Mouse (Mus musculus): ENCODE measurements at regions not wholly inside any gene's neighbourhood (a gene's known extent, or its start where the extent isn't known, plus 50 kb on each side); places are given as distances from the start of the nearest gene placed in this dataset.
A peak's percentile ranks its signal among the peaks of the same experiment; 100 is the strongest.

DNA sequence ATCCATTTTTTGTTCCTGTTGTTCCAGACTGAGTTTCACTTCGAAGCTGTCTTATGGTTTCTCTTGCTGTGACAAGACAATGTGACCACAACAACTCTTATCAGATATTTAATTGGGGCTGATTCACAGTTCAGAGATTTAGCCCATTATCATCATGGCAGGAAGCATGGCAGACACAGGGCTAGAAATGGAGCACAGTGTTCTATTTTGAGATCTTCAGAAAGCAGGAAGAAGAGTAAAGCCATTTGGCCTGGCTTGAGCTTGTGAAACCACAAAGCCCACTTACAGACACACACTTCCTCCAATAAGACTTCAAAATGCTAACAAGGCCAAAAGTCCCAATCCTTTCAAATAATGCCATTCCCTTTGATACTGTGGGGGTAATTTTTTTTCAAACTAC, 670.4 kb upstream of the Cdh12 start:
- no peak for DNase-seq (ENCODE audit: low read depth, low spot score)

DNA sequence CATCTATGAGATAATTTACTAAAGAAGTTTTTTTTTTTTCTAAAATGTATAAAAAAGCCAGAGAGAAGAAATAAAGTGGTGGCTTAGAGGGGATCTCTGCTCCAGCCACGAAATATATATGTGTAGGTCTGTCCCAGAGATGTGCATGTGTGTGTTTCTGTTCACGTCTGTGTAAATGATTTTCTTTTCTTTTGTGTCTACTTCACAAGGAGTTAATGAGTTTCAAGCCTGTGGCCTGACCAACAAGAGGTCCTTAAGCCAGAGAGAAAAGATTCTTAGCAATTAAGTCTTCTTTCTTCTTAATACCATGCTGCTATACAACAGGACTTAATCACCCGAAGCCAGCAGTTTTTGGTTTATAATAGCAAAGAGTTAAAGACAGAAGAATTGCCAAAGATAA, 665.2 kb upstream of the Cdh12 start:
- no peak for DNase-seq (ENCODE audit: low read depth, low spot score)

DNA sequence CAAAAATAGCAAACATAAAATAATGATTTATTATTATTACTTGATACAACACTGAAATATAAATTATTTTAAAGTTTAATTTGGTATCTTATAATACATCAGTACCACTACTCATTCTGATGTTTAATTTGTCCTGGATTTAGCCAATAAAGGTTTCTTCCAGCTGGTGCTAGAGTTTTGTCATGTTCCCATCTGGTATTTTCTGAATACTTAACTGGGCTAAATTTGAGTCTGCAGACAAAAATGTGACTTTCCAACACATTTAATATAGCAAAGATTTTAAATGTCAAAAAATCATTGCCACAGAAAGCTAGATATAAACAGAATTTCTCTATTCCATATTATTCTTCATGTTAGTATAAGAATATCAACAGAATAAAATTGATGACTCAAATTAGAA, 642.1 kb upstream of the Cdh12 start:
- no peak for DNase-seq (ENCODE audit: low read depth, low spot score)

DNA sequence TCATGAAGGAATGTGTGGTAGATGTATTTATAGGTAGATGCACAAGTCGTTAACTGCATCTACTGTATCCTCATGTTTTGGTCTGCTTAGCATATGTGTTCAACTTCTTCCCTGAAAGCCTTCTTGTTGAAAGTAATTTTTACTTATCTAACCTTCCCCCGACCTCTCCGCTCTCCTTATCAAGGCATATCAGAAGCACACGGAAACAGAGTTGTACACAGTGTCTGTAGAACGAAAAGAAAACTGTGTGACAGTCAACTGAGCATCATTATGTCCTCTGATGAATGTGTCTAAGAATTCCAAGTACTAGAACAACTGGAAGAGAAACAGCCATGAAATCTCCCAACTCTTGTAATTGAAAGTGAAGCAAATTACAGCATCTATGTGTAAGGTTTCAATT, 635.4 kb upstream of the Cdh12 start:
- DNase-seq (ENCODE audit: low read depth, low spot score): no peak

DNA sequence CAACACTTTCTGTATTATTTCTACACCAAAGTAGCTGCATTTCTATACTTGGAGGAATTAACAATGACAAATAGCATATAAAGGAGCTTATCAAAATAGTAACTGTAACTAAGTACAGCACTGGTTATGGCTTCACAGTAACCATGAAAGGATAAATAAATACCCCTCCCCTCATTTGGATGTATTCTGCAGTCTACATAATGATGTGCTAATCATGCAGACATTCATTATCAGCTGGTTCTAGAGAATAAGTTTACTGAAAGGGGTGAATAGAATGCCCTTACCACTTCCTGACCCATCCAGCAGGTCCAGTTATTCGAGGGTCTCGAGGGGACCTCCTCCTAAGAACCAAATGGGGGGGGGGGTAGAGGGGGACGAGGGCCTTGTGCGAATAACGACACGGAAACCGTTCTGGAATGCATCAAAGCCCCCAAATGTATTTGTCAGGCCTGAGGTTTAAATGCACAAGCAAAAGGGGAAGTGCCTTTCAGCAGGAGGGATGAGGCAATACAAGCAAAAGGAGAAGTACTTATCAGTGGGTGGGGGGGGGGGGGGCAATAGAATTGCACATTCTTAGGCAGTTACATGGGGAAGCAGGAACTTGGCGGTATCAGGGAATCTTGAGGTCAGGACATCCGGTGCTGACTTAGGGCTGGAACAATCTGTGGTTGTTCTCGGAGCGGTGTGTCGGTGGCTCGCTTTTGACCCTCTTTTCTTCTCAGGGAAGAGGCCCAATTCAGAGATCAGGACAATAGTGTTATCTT, 592.0 kb upstream of the Cdh12 start:
- DNase-seq (ENCODE audit: low read depth, low spot score): peak; percentile 16

DNA sequence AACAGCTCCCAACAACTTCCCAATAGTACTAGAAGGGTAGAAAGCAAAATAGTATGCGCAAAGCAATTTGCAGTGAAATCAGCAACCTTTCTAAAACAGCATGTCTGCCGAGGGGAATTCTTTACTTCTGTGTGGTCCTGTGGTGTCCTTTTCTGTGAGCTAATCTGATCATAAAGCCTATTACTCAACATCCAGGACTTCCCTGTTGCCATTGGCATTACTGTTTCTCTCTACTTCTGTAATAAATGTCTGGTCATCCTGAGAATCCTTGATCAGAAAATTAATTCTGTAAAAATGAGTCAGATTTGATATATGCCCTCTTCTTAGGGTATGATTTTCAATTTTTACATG, 591.4 kb upstream of the Cdh12 start:
- DNase-seq (ENCODE audit: low read depth, low spot score): peak; percentile 14

DNA sequence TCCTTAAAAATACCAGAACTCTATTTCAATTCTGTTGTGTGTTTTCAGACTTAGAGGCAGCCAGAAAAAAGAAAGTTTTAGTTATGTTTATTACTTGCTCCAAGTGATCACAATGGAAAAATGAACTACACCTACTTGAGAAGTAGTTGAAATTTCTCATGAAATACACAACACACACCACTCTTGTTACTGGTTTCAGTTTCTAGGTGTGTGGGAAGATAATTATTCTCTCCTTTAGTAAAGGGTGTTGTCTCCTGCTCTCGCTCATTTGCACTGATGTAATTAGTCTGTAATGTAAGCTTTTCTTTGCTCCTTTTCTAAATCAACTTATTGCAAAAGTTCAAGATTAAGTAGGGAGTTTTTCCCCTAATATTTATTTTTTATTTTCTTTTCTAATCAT, 590.4 kb upstream of the Cdh12 start:
- peak; percentile 13 for DNase-seq (ENCODE audit: low read depth, low spot score)

DNA sequence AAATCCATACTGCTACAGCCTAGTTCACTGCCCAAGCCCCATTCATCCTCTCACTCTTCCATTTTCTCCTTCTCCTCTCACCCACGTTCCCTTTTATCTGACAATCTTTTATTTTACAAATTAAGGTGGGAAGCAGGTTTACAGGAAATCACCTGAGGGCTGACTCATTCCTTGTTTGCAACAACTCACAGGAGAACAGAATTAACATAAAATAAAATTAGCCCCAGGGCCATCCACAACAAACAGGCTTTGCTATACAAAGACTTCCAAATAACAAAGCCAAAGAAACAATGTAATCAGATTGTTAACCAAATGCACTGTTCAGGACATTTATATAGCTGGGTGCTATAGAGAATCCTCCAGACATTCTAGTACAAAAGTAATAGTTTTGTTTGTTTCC, 585.1 kb upstream of the Cdh12 start:
- no peak for DNase-seq (ENCODE audit: low read depth, low spot score)

DNA sequence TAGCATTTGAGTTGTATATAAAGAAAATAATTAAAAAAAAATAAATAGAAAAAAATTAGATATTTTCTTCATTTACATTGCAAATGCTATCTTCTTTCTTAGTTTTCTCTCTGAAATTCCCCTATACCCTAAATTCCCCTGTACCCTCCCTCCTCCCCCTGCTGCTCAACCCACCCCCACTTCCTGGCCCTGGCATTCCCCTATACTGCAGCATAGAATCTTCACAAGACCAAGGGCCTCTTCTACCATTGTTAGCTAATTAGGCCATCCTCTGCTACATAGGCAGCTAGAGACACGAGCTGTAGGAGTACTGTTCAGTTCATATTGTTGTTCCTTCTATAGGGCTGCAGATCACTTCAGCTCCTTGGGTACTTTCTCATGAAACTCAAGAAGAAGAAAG, 582.5 kb upstream of the Cdh12 start:
- DNase-seq (ENCODE audit: low read depth, low spot score): peak; percentile 17

DNA sequence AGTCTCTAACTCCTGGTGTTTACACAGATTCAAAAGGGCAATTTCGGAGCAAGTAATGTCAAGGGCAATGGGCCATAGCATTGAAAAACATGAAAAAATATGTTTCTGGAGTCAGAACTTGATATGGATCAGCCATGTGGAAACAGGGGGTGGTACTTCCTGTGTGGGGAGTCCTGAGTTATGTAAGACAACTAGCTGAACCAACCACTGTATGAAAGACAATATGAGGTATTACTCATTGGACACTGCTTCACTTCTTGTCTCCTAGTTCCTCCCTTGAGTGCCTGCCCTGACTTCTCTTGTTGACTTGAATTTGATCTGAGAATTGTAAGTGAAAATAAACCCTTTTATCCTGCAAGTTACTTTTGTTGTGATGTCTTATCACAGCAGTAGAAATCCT, 580.0 kb upstream of the Cdh12 start:
- no peak for DNase-seq (ENCODE audit: low read depth, low spot score)

DNA sequence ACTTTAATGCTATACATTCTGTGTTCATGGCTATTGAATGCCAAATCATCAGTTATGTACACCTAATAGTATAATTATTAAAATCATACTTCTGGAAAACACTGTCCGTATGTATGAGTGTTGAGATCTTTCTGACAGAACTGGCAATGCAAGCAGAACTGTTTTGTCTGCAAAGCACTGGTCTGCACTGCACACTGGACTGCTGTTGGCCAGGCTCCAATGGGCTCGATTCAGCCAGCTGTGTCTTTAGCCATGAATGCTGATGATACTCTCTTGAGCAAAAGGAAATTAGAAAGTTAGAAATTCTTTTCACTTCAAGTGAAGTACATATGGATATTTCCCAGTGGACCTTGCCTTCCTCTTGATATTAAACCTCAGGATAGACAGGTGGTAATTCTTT, 576.5 kb upstream of the Cdh12 start:
- DNase-seq (ENCODE audit: low read depth, low spot score): no peak
